Mouse (Mus musculus): ENCODE measurements at regions not wholly inside any gene's neighbourhood (a gene's known extent, or its start where the extent isn't known, plus 50 kb on each side); places are given as distances from the start of the nearest gene placed in this dataset.

DNA sequence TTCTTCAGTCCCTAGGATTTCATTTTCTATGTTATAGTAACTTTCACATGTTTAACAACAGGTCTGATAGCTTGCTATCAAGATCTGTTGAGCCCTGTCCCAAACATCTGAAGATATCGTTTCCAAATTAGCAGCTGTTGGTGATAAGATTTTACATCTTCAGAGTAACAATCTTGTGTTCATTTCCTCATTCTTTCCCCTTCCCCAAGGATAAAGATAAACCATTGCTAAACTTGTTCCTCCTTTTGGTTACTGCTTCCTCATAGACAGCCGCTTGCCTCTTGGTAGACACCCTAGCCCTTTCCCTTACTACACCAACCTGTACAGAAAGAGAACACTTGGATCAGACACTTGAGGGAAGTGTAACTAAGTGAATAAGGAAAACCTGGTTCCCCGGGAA is 58.6 kb downstream of the Kcnrg start:
- DNase-seq (ENCODE audit: low spot score): no peak

DNA sequence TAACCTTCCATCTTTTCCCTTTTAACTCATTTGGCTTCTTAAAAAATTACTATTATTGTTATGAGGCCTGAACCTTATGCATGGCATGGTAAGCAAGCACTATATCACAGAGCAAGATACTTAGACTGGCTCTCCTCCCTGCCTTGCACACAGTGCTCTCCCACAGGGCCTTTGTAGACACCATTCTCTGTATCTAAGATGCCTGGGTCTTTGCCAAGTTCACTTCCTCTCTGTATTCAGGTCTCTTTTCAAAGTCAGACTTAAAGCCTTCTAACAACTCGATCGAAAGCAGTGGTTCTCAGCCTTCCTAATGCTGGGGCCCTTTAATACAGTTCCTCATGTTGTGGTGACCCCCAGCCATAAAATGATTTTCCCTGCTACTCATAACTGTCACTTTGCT is 65.9 kb downstream of the Kcnrg start:
- DNase-seq (ENCODE audit: low spot score): no peak

DNA sequence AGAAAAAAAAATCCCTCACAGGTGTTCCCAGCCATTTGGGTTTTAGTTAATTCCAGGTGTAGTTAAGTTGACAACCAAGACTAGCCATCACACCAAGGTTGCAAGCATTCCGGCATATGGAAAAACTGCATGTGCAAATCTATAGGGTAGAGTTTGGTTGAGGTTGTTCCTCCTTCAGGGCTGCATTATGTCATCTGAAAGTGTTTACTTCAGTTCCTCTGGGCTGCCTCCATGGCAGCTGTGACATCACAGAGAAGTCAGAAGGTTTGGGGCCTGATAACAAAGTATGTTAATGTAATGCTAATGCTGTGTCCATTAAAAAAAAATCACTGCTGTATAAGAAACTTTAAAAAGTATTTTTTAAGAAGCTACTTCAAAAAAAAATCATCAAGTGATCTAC is 70.8 kb downstream of the Kcnrg start:
- DNase-seq (ENCODE audit: low spot score): no peak

DNA sequence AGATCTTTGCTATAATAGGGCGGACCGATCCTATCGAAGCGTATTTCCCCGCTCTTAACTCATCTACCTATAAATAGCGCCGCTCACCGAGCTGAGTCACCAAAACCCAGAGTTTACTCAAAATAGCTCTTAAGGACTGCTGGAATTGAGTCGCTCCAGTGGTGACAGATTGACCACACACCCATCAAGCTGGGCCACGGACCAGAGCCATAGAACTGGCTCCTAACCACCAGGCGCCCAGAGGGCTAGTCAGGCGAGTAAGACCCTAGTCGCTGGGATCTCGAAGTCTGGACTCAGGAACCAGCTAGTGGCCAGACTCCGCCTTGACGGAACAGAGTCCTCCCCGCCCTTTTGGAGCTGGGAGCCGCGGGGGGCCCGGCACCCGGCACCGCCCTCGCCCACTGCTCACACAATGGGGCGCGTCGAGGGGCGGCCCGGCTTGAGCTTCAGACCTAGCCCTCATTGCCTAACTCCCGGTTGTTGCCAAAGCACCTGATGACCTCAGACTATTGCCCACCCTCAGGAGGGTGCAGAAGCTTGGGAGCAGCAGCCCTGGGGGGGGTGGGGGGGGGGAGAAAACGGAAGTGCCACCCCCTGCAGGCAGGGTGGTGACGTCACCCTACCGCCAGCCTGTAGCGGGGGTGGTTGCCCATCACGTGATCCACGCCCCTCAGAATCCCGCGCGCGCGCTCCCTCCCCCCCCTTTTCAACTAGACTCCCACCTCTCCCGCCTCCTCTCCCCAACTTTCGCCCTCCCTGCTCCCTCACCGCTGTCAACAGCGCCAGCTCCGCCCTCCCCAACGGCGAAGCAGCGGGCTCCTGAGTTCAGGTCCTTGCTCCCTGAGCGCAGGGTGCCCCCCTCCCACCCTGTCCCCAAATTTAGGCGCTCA is 73.8 kb downstream of the Kcnrg start:
- peak; percentile 86 for DNase-seq (ENCODE audit: low spot score)

DNA sequence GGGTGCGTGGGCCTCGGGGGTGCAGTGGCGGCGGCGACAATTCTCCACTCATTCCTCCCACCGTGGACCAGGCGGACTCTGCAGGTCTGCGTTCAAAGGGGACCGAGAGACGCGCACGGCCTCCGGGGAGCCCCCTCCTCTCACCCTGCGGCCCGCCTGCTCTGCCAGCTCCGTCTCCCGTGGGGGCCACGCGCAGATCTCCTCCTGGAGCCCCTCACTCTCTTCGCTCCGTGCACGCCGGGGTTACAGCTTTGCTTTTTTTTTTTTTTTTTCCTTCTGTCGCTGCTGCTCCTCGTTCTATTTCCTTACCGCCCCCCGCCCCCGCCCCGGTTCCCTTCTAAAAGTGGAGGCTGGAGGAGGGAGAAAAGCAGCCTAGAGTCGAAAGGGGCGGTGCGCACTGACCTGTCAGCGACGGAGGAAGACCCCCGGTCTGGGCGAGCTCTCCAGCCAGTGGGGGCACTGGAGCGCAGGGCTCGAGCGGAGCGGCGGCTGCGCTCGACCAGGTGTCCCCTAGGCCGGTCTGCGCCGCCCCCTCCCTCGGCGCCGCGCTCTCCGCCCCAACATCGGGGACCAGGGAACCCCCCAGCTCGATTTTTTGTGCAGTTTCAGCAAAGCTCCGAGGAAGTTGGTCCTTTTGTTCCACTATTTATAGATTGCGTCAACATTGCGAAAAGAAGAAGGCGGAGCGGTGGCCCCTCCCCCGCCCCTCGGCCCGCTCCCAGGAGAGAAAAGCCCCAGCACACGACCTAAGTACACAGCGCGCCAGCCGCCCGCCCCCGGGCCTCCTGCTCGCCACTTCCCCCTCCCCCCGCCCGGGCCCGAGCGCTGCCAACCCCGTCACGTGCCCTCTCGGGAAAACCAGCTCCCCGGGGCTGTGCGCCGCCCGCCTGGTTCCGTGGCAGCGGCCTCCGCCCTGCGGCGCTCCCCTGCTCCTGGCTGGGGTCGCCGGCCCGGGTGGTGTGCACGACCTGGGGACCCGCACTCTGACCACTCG is 74.7 kb downstream of the Kcnrg start:
- DNase-seq (ENCODE audit: low spot score): peak; percentile 91

DNA sequence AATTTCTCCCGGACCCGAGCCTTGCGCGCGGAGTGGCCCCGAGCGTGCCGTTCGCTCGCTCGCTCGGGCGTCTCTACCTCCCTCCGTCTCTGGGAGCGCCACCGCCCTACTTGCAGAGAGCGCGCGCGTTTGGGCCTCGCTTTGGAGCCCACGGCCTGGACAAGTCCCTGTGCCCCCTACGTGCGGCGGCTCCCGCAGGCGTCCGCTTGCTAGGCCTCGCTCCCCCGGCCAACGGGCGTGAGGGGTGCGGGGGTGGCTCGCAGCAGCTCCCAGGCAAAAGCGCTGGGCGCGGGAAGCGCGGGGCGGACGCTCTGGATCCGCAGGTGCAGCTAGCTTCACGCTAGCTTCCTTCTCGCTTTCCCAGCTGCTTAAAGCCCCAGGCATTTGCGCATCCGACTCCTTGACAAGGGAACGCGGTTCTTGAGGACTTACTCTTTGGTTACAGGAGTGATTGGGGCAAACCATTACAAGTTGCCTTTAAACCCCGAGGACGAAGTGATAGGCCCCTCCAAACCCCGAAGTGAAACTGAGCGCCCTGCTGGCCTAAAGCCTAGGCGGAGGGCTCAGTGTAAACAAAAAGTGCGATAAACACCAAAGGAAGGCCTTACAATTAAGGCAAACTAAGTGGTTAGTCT is 75.6 kb downstream of the Kcnrg start:
- peak; percentile 78 for DNase-seq (ENCODE audit: low spot score)

DNA sequence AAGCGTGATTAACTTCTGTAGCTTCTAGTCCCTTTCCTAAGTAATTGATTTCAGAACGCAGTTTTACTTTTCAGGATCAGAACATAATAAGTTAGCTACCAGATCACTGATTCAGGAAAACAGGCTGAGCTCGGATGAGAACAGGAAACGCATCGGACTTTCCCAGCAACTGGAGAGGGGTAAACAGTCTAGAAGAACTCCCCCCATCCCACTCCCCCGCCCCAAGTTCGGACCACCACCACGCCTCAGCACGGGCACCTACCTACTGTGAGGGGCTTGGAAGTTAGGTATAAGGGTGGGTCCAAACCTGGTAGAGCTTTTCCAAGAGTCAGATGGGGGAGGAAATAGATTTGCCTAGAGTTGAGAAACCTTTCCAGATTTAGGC is 76.1 kb downstream of the Kcnrg start:
- DNase-seq (ENCODE audit: low spot score): no peak

DNA sequence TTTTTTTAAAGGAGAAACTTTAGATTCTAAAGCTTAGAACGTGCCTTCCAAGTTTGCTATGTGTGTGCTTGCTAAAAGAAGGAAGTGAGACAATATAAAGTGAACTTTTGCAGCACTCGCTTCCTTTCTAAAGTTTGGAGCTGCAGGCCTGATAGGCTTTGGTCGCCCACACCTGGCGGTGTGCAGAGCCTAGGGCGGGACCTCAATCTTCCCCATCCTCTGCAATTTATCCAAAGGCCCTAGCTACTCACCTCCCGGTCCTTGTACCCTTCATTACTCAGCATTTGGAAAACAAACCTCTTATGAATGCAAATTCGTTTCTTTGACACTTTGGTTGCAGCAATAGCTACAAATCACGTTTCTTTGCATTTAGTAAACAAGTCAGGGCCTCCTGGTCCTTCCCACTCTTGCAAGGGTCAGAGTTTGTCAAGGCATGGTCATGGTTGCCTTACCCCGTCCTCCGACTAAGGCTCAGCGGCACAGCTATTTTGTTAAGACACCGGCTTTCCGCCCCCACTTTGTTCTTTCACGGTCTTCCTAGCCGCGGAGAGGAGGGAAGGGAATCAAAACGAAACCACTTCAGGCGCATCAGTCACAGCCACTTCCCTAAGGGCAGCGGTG is 76.6 kb downstream of the Kcnrg start:
- peak; percentile 39 for DNase-seq (ENCODE audit: low spot score)

DNA sequence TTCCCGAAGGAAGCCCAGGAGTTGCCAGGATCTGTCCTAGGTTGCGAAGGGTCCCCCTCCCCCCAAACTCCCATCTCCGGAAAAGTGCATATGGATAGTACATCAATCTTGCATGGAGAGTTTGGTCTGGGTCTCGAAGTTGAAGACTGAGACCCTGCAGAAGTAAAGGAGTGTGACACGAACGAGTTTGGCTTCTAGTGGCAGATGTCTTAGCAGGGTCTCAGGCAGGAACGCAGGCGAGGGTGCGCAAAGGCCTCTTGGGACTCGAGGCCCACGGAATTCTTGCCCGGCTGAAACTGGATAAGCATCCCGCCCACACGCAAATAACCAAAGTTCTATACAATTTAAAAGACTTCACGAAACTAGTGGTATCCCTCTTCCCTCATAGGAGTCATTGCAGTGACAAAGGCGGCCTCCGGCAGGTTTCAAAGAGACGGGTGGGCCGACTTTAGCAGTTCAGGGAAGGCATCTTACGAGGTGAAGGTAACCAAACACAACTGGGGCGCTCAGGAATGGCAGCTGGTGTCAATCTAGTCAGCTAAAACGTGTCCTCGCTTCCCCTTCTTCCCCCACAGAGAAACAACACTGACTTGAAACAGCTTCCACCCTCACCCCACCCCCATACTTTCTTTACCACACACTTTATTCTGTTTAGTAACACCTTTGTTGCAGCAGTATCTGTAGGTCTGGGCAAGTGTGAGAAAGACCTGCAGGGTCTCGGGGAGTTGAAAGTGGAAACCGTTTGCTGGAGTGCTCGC is 77.4 kb downstream of the Kcnrg start:
- DNase-seq (ENCODE audit: low spot score): no peak

DNA sequence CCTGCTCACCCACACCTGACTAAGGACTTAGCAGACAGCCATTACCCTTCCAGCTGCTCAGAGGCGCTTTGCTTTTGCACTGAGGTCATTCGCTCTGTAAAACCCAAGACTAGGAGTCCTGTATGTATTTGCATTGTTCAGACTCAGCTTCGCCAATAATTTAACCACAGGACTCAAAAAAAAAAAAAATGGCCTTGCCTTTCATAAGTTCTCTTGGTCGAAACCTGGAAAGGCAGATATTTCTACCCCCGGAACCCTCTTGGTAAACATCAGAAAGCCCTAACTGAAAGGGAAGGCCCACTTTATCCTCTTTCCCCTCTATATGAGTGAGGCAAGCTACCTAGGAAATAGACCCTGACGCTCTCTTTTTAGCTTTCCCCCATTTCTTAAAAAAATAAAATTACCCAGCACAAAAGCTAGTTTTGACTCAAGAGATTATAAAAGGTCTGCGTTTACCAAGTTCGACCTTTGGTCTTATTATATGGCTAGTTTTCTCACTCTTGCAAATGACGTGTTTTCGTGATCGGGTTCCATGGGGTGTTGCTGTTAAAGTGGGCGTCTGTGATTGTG is 78.1 kb downstream of the Kcnrg start:
- DNase-seq (ENCODE audit: low spot score): no peak

DNA sequence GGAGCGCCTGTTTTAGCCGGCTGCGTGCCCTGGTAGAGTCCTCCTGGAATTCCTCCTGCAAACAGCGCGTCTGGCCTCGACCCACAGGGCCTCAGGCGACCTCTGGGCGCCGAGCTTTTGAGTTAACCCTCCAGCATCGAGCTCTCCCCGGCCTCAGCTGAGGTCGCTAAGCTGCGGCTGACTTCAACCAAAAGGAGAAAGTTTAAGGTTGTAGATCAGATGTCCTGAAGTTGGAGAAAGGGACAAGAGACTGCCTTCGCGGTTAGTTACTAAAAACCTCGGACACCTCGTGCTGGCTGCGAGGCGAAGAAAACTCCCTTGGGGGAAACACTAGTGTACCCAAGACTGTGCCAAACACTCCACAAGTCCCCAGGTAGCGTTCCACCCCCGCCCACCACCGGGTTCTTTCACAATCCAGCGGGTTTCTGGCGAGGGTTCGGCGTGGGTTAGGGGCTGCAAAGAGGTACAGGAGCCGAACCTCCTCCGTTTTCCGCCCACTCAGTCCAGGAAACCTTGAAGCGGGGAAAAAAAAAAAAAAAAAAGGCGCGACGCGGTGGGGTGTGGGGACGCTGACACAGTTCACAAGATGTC is 78.9 kb downstream of the Kcnrg start:
- DNase-seq (ENCODE audit: low spot score): no peak

DNA sequence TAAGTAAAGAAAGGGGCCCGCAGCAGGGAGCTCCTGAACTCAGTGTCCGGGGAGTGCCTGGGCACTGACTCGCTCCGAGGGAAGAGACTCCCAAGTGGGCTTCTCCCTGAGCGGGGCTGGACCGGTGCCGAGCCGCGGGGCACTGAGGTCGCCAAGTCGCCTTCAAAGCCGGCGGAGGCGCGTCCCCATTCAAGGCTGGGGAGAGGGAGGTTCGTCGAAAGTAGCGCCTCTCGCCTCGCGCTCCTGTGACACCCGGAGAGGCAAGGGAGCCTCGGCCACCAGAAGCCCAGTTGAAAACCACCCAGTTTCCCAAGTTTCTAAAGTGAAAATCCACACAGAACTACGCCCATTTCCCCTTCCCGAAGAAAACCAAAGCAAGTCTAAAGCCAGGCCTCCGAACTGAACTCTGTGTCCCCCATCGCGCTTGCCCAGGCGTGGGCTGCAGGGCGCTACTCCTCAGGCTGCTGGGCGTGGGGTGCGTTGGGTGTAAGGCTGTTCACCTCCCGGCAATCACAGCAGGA is 79.6 kb downstream of the Kcnrg start:
- no peak for DNase-seq (ENCODE audit: low spot score)

DNA sequence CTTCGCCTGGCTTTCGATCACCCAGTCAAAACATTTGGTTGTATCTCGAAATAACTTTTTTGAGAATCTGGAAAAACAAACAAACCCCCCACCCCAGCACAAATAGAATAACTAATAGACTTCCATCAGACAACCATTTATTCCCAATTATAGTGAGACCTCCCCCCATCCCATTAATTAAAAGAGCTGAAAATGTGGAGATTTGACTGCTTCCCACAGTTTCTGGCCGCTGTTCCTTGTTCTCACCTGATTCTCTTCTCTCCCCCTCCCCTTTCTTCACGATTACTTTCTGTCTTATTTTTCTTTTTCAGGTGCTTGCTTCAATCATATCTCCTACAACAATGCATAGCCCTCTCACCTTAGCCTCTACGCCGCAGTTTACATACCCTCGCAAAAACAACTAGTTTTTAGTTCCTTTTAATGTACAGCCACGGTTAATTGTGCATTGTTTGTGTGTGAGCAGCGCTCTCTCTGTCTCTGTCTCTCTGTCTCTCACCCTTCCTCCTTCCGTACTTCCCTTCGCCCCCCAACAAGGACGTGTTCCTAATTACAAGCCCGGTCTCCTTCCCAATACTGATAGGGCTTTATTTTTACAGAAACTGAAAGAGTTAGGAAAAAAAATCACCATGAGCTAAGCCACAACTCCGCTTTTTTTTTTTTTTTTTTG is 80.2 kb downstream of the Kcnrg start:
- DNase-seq (ENCODE audit: low spot score): no peak

DNA sequence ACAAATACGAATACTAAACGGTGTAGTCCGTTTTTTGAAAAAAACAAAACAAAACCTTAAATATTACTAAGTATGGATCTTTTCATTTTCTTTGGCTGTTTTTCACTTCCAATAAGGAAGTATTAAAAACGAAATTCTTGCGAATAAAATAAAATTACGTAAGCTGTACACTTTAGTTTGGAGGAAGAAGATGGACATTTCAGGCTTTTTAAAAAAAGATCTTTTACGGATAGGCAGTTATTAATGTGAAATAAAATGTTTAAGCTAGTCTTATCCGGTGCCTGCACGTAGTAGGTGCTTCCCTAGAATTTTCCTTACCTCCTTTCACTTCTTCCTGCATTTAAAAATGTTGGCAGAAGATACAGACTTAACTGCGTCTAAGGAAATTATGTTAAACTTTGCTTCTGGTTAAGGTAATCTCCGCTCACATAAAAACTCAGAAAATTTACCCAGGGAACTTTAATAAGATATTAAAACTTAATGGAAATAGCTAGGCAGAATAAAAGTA is 80.8 kb downstream of the Kcnrg start:
- no peak for DNase-seq (ENCODE audit: low spot score)

DNA sequence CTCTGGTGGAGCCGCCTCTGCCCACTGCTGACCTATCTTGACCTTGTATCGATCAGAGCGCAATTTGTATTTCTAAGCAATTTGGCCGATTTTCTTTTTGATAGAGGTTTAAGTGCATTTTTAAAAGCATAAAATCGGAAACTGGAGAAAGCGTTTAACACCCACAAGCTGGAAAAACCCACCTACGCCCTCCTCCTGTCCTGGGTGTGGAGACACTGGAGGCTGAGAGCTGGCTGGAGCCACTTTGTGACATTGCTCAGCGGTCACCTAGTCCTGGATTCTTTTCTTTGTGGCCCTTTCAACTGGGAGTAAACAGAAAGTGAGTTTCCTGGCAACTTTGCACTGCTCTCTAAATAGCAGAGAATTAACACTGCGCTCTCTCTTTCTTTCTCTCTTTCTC is 81.4 kb downstream of the Kcnrg start:
- no peak for DNase-seq (ENCODE audit: low spot score)

DNA sequence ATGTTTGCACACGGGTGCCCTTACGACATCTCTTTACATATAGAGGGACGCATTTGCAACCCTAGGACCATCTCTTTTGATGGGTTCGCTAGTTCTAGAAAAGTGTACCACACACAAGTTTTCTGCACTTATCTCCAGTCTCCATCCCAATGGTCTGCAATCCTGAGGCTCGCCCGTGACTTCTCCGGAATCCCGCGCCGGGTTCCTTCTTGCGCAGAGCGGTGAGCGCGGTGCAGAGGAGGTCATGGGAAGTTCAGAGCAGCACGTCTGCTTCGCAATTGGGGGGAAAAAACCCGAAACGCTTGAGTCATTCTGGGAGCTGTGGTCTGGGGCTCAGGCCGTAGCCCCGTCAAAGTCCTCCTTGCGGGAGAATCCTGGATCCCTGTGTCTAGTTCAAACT is 82.0 kb downstream of the Kcnrg start:
- no peak for DNase-seq (ENCODE audit: low spot score)

DNA sequence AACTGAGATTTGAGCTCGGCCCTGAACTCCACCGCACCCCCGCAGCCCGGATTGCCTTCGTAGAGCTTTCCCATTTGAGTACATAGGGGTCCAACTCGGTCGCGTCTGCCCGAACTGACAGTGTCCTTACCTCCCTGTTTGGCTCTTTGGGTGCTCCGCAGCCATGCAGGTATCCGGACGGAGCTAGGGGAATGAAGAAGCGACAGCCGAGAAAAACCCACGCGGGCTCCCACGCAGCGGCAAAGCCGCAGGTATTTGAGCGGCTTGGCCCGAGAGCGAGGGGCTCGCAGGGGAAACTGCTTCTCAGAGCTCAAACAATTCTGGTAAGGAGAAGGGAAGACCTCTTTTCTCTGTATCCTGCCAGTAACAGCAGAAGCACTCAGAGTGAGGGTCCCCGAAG is 82.5 kb downstream of the Kcnrg start:
- no peak for DNase-seq (ENCODE audit: low spot score)

DNA sequence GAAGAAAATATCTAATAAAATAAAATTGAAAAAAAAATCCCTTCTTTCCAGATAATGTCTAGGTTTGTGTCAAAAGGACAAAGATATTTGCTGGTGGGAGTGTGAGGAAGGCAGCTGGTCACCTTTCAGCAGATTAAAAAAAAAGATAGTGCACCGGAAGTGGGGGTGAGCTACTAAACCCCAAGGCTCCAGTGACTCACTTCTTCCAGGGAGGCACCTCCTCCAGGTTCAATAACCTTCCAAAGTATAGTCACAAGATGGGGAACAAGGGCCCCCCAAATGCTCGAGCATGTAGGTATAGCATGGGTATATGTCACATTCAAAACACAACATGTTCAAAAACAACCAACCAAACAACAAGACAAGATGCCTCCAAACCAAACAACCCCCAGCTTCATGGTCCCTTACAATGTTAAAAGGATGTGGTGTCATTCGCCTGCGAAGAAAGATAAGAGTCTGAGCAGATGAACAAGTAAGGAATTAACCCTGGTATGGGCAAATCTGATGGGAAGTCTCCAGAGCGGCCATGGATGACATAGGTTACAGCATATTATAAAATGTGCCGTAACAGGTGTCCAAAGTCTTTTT is 84.6 kb downstream of the Kcnrg start:
- DNase-seq (ENCODE audit: low spot score): no peak

DNA sequence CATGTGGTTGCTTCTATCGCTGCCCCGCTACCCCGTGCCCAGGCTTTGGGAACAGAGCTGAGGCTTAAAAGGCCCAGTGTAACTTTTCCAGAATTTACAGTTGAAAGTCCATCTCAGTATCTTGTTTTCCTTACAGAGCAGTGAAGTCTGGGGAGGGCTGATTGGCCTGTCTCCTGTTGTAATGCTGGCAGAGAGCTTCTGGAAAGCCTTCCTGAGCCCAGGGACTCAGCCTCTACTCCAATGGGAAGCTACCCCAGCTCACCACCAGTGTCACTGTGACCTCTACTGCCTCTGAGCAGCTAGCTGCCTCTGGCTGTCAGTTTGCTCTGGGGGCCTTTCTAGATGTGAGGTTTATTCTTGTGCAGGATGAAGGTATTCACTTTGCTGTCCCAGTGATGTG is 87.5 kb downstream of the Kcnrg start:
- DNase-seq (ENCODE audit: low spot score): no peak
